Mouse (Mus musculus) T-helper 1 cell (primary cell): ENCODE measurements at regions not wholly inside any gene's neighbourhood (a gene's known extent, or its start where the extent isn't known, plus 50 kb on each side); places are given as distances from the start of the nearest gene placed in this dataset.

Source experiments
- in situ Hi-C: fragments of 300-600 bp; cut with MboI, MseI; formaldehyde crosslinking; loops from one replicate; pipeline ENCODE4 v1.15.1; 2025; ENCODE audit warnings: high pct_unique_total_duplicates

GRCm38 (mm10) chrX:10770575-10770974 lies 55.8 kb downstream of the Mid1ip1 start:
- in situ Hi-C loops, result no loop called here

DNA sequence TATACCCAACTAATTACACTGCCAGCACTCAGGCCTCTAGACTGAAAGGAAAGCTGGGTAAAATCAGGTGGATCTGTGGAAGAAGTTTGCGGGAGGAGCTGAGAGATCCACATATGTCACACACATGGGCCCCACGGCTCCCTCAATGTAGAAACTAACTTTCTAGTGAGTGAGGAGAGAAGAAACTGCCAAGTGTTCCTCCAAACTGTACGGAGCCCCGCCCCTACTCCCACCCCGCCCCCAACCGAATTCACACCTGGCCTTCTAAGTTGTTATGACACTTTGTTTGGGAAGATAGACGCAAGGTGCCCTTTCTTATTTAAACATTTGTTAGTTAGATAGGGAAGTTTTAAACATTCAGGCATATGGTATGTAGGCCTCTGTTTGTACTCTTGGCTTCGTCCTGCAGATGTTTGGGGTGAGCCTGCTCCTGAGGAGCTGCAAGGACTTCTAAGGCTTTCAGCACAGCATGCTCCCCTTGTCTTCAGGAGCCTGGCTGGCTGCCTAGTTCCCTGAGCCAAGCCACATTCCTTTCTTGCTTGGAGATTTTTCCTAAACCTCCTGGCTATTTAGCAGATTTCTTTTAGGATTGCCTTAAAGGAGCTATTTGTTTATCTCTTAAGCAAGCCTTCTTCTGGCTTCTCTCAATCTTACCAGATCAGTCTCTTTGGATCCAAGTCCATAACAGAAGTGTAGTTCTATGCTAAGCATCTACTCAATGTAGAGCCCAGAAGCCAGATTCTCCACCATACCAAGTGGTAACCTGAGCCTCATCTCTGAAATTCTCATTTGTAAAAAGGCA lies 61.1 kb downstream of the Mid1ip1 start:
- in situ Hi-C loops, result loop anchor here (5.0 kb wide), 1 partner anchor 89 kb away; no protein-coding TSS in a partner anchor

- in situ Hi-C loops, result loop anchor here (5.0 kb wide), 1 partner anchor 89 kb away; no protein-coding TSS in a partner anchor
These were observed 61.7 kb downstream of the Mid1ip1 start for GRCm38 (mm10) chrX:10776516-10776818.

DNA sequence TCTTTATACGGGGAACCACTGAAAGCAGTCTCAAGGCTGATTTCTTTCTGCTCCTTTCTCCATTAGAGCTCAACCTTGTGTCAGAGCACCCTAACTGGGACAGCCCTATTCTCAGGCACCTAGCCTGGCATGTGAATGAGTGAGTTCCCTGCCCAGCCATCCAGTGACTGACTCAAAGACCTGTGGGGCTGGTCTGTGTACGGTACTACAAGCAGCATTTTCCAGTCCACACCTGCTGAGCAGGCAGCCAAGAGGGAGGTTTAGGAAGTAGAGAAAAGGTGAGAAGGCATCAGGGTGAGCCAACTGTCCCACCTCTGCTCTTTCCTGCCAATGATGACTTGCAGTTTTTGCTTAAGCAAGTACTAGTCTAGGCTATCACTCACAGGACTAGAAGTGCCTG lies 63.2 kb downstream of the Mid1ip1 start:
- in situ Hi-C loops, result loop anchor here (5.0 kb wide), 1 partner anchor 91 kb away; no protein-coding TSS in a partner anchor

GRCm38 (mm10) chrX:10786359-10786758 lies 71.5 kb downstream of the Mid1ip1 start:
- in situ Hi-C loops, result no loop called here

- in situ Hi-C loops, result no loop called here
These were observed 72.2 kb downstream of the Mid1ip1 start for GRCm38 (mm10) chrX:10787057-10787456.

- in situ Hi-C loops, result no loop called here
These were observed 105.6 kb downstream of the Mid1ip1 start for GRCm38 (mm10) chrX:10820313-10820920.

DNA sequence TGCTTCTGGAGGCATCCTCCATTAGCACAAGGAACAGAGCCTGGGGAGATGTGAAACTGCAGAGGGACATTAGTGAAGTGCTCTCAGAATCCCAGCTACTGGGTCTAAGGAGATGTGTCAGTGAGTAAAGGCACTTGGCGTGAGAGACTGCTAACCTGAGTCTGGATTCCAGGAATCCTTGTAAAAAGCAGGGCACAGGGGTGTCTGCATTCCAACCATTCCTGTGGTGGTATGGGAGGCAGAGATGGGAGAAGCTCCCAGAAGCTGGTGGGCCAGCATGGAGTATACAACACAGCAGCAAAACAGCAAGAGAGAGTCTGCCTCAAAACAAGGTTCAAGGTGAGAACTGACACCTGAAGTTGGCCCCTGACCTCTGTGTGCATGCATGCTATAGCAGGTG lies 118.9 kb downstream of the Mid1ip1 start:
- in situ Hi-C loops, result no loop called here

GRCm38 (mm10) chrX:10857089-10857488 lies 142.3 kb downstream of the Mid1ip1 start:
- in situ Hi-C loops, result no loop called here

- in situ Hi-C loops, result no loop called here
These were observed 142.9 kb downstream of the Mid1ip1 start for GRCm38 (mm10) chrX:10857668-10858067.

DNA sequence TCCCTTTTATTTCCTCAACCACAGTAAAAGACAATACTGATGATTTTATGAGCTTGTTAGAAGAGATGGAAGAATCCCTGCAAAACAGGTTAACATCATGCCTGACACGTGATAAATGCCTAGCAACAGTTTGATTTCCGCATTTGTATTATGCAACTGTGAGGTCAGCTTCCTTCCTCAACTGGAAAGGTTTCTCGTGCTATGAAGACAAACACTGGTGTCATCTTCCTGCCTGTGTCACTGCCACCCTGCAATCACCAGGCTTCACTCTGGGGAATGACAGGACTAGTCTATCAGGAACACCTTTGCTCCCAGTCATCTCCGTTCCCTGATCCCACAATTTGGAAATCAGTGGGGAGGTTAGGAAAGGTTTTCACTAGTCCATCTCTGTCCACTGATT lies 156.8 kb downstream of the Mid1ip1 start:
- in situ Hi-C loops, result no loop called here

GRCm38 (mm10) chrX:10877856-10878255 lies 163.0 kb downstream of the Mid1ip1 start:
- in situ Hi-C loops, result no loop called here

DNA sequence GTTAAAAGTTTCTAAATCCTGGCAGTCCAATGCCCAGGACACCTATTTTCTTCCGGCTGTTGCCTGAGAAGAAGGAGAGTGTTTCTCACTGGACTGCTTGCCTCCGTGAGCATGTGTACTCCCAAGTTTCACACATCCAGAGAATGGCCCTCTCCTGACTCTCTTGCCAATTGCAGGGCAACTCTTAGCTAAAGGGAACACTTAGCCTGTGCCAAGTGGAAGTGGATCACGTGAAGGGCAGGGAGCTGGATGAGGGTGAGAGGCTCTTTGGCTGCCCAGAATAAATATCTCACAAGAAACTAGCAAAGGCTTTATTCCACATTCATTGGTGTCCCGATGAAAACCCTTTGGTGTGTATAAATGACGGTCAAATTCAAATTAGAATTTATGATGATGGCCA lies 164.1 kb downstream of the Mid1ip1 start:
- in situ Hi-C loops, result no loop called here

DNA sequence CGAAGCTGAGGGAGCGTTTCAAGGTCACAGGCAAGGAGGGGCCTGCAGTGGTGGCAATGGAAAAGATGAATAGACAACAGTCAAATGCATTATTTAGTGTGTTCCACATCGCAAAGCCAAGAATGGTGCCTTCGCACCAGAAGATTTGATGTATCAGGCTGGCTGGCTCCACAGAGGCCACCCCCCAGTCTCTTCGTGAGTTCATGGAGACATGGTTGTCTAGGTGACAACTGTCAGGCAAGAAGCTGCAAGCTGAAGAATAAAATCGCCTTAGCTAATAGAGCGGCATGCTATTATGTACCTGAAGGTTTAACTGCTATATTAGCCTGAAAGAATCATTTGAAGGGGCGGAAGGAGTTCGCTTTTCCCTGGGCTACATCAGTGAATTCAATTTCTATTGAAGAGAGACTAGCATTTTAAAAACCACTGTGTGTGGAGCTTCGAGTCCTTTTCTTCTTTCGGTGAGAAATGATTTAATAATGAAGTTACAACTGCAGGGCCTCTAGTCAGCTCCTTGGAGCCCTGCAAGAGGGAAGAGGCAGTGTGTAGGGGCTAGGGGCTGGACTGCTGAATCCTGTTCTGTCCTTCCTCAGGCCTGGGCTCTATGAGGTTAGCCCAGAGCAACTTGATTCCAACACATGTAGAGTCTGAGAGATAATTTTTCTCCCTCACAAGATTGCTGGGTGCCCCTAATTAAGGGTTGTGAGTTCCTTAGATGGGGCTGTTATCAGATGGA lies 169.1 kb downstream of the Mid1ip1 start:
- in situ Hi-C loops, result no loop called here

- in situ Hi-C loops, result no loop called here
These were observed 178.0 kb downstream of the Mid1ip1 start for GRCm38 (mm10) chrX:10892815-10893214.

GRCm38 (mm10) chrX:10896193-10896955 lies 181.6 kb downstream of the Mid1ip1 start:
- in situ Hi-C loops, result no loop called here

GRCm38 (mm10) chrX:10902686-10903085 lies 187.9 kb downstream of the Mid1ip1 start:
- in situ Hi-C loops, result no loop called here

GRCm38 (mm10) chrX:10904072-10904471 lies 189.3 kb downstream of the Mid1ip1 start:
- in situ Hi-C loops, result no loop called here

DNA sequence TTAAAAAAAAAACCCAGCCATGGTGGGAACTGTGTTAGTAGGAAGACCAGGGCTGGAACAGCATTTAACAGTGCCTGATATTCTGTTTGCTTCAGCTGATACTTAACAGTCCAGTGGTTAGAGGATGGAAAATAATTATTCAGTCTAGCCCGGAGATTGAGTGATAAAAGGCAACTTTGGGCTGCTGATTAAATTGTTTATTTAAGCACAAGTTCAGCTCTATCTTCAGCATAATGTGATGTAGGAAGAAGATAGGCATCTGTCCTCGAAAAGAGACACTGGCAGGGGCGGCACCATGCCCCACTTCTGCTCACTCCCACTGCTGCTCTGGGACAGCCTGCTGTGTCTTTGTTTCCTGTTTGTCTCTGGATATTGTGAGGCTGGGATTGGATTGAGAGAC lies 190.1 kb downstream of the Mid1ip1 start:
- in situ Hi-C loops, result no loop called here

GRCm38 (mm10) chrX:10911127-10912061 lies 196.6 kb downstream of the Mid1ip1 start:
- in situ Hi-C loops, result no loop called here
